Mouse (Mus musculus) heart, postnatal 36 days (tissue): Measurements from ENCODE around the gene Zfp871. TPM values are rescaled to one million over a fixed set of nuclear protein-coding genes. Genes with fewer than 3 reads are reported as not detected.

Experiments used
- DNase-seq, 2 experiments: peaks; one replicate each; pipeline ENCODE4 v3.0.0; 2021 to 2022
- intact Hi-C: fragments of 180-260 bp; cut with DNase I; formaldehyde crosslinking; loops from one replicate; pipeline ENCODE4 v1.15.1; 2025
- total RNA-seq, 2 experiments: library from RNA; stranded (reverse); gene quantifications; 2 replicates each; pipeline ENCODE4 v1.2.3; 2021

The Zfp871 gene
- 10 to 100 TPM; 28.7 to 31.8 TPM for total RNA-seq

DNA sequence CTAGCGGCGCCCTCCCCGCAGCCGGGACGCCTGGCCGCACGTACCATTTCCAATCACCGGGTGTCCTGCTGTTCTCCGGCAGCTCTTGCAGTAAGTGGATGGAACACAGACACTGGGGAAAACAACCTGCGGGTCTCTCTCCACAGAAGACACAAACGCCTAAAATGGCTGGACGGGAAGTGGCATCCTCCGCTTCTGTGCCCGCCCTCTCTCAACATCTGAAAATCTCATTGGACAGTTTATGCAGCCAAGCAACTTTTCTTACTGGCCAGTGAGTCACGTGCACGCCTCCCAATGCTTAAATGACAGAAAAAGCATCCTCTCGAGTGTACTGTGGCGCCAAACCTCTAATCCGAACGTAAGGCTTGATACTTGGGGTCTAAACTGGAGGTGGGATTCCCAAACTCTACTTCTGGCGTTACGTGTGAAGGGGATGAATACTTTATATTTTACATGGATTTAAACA, at the start of gene Zfp871:
Zfp871 (minus strand) TSS at position 194 of the 466 bp plus-strand sequence.
- peak; percentile 80 to 89 for DNase-seq
- intact Hi-C loops: loop anchor here (5.0 kb wide), 2 partner anchors 39 to 159 kb away; partner anchors contain the start of gene Cyp4f13

GRCm38 (mm10) chr17:32830418-32830782, 42.3 kb upstream of the Zfp871 start:
- intact Hi-C loops: no loop called here
- no peak for DNase-seq

GRCm38 (mm10) chr17:32829540-32830417, 41.7 kb upstream of the Zfp871 start, which contains the start of gene Zfp799:
Zfp799 (minus strand) TSS chr17:32830261.
- DNase-seq: peak; percentile 69 to 74
- intact Hi-C loops: loop anchor here (5.0 kb wide), 1 partner anchor 42 kb away; the partner anchor contains the start of gene Zfp871

GRCm38 (mm10) chr17:32816074-32816784, 28.1 kb upstream of the Zfp871 start:
- intact Hi-C loops: no loop called here

GRCm38 (mm10) chr17:32814136-32814535, 26.0 kb upstream of the Zfp871 start:
- intact Hi-C loops: no loop called here
- no peak for DNase-seq

More at GRCm38 (mm10) chr17:32816074-32816784, 28.1 kb upstream of the Zfp871 start:
- no peak for DNase-seq

DNA sequence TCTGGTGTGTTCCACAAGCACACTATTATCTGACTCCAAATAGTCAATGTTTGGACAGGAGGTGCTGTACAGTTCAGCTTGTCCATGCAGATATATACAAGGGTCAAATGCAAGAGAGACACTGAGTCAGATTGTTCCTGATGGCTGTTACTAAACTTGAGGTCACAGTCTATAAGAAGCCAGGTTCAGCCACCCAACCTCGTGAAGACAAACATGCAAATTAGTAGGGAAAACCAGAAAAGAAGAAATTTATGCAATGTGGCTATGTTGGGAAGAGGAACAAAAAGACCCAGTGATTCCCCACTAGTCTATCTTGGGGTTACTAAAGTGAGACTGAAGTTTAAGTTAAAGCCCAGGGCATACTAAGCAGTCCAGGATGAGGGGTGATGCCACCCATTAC, 22.6 kb upstream of the Zfp871 start:
- no peak for DNase-seq
- intact Hi-C loops: no loop called here

GRCm38 (mm10) chr17:32809544-32810374, 21.7 kb upstream of the Zfp871 start, which contains the start of gene Zfp811:
Zfp811 (minus strand) TSS chr17:32809931.
- intact Hi-C loops: no loop called here
- peak in 1 of 2 experiments; percentile 7 for DNase-seq

- no peak for DNase-seq
- intact Hi-C loops: no loop called here
Observed at GRCm38 (mm10) chr17:32808921-32809320, 20.8 kb upstream of the Zfp871 start.

DNA sequence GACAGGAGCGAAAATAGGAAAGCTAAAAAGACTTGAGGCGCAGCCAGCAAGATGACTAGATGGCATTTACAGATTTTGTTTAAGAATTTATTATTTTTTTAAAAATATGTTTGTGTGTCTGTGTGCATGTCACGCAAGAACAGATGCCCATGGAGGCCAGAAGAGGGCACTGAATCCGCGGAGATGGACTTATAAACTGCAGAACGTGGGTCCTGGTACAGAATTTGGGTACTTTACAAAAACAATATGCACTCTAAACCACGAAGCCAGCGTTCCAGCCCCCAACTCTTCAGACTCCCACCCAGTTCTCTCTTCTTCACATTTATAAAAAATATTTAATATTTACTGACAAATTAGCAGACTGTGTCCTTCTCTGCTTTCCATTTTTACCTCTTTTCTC, 1.2 kb upstream of the Zfp871 start:
- intact Hi-C loops: loop anchor here (5.0 kb wide), 2 partner anchors 38 to 158 kb away; partner anchors contain the start of gene Cyp4f13
- DNase-seq: no peak

DNA sequence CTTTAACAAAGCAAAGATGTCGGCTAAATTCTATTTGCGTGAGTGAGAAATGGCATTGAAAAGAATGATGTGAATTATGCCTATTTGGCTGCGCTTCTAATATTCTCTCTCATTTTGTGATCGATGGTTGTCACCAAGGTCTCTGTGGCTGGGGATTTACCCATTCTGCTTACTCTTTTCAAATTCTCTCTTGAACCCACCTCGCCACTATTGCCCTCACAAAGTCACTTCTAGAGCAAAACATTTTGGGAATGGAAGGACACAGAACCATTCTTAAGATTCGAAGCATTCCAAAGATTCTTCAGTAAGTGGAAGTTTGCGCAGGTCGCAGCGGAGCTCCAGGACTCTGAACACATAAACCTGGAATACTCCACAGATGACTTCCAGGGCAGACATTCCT, 489 bp upstream of the Zfp871 start:
- intact Hi-C loops: loop anchor here (5.0 kb wide), 2 partner anchors 39 to 159 kb away; partner anchors contain the start of gene Cyp4f13
- no peak for DNase-seq

- intact Hi-C loops: loop anchor here (5.0 kb wide), 2 partner anchors 40 to 160 kb away; partner anchors contain the start of gene Cyp4f13
Observed at GRCm38 (mm10) chr17:32787436-32788093, 522 bp downstream of the Zfp871 start.

GRCm38 (mm10) chr17:32786944-32787343, 1.1 kb downstream of the Zfp871 start:
- intact Hi-C loops: loop anchor here (5.0 kb wide), 2 partner anchors 40 to 160 kb away; partner anchors contain the start of gene Cyp4f13
- no peak for DNase-seq

More at GRCm38 (mm10) chr17:32787436-32788093, 522 bp downstream of the Zfp871 start:
- DNase-seq: no peak

- no peak for DNase-seq
- intact Hi-C loops: loop anchor here (5.0 kb wide), 2 partner anchors 42 to 162 kb away; partner anchors contain the start of gene Cyp4f13
Observed at GRCm38 (mm10) chr17:32785656-32786055, 2.4 kb downstream of the Zfp871 start.

GRCm38 (mm10) chr17:32777564-32777963, 10.5 kb downstream of the Zfp871 start:
- DNase-seq: no peak
- intact Hi-C loops: no loop called here

DNA sequence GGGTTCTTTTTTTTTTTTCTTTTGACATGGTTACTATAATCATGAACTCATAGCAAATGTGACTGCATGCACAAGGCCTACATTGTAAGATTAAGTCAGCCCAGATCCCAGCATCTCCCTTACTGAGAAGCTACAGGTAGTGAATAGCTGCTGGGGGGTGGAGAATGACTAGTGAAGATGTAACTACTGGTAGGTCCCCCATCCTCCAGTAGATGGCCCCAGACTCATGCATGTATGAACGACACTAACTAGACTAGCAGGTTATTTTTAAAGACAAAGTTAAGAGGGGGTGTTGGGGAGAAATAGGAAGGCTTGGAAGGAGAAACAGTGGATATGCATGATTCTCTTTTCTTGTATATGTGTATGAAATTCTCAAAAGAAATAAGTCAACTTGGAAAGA, 16.9 kb downstream of the Zfp871 start:
- intact Hi-C loops: loop anchor here (5.0 kb wide), 1 partner anchor 181 kb away; no protein-coding TSS in a partner anchor
- no peak for DNase-seq

GRCm38 (mm10) chr17:32766422-32766821, 21.7 kb downstream of the Zfp871 start:
- DNase-seq: no peak
- intact Hi-C loops: no loop called here

GRCm38 (mm10) chr17:32757331-32757730, 30.8 kb downstream of the Zfp871 start:
- no peak for DNase-seq
- intact Hi-C loops: no loop called here

DNA sequence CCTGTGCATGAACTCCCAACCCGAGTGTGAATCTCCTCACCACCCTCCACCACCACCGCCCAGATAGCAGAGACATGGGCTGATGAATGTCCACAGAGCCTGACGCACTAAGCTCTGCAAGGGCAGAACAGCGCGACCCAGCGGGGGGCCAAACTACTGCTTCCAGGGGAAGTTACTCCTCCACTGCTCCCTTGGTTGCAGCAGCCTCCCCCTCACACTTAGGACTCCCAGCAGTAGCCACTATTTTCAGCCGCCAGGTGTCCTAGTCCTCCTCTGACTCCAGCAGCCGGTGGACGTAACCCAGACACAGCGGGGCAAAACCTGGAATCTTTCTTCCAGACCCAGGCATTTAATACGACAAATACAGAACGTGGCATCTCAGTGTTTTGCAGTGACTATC, 34.5 kb downstream of the Zfp871 start:
- DNase-seq: no peak
- intact Hi-C loops: no loop called here

- no peak for DNase-seq
- intact Hi-C loops: no loop called here
Observed at GRCm38 (mm10) chr17:32752813-32753360, 35.2 kb downstream of the Zfp871 start.
